Mouse (Mus musculus) CD4-positive, CD25-positive, alpha-beta regulatory T cell, adult 9 weeks (primary cell): ENCODE measurements around the gene Agap1. TPM values are rescaled to one million over a fixed set of nuclear protein-coding genes. Genes with fewer than 3 reads are reported as not detected.

ENCODE experiments used
- polyA plus RNA-seq: library from polyadenylated mRNA; unstranded; fragments of 100-300 nt; shearing (Covaris generic); gene quantifications from one replicate; pipeline ENCODE4 v1.2.1, GENCODE M21; 2017

The Agap1 gene
- 0.05 TPM for polyA plus RNA-seq

GRCm38 (mm10) chr1:89454196-89455123, at the start of gene Agap1:
Agap1 (plus strand) TSS chr1:89454806.

DNA sequence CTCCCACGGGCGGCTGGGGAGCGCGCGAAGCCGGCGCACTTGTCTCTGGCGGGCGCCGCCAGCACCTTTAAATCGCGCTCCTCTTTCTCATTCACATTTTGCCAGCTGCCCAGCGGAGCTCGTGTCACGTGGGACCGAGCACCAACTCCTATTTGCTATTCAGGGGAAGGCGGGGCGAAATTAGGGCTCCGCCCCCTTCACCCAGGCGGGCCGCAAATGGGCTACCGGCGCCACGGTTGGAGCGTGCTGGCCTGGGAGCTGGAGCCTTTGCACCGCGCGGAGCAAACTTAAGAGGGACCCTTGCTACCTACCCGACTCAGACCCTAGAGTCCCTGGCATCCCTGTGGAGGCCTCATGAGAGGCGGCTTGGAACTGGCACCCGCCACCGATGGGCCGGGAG, 476.5 kb downstream of the Agap1 start, which contains the start of gene Gbx2:
Gene Gbx2, minus strand, starts transcription at position 60 of the 400 bp plus-strand sequence.

